Mouse (Mus musculus): ENCODE results near the gene Cyp11a1. TPM values are rescaled to one million over a fixed set of nuclear protein-coding genes. Genes with fewer than 3 reads are reported as not detected.

Cyp11a1 gene
- total and polyA plus RNA-seq, 2 experiments from 2014 or later = 0.22 to 1.3 TPM

DNA sequence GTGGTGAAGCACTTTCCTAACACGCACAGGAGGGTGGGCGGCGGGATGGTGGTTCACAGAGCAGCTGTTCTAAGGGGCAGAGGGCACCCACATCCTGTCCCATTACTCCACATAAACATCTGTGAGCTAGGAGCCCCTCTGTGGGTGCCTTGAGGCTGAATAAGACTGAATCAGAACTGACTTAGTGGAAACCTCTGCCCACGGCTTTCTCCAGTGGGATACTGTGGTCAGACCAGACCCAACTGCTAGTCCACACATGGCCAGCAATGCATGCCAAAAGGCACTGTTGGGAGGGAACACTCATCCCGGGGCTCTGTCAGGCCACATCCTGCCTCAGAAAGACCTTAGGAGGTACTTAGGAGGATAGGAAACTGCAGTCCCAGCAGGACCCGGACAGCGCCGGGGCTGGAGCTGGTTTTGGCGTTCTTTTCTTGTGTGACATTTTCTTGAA is 34.0 kb upstream of the Cyp11a1 start:
- Histone ChIP-seq H3K4me3 (ENCODE audit: low read depth, low read length) (no peak overlapping the region), H3K27me3 (ENCODE audit: insufficient read depth, low read length) (no peaks in the 10 kb centered on the region), H3K4me2 (ENCODE audit: low read depth, low read length, poor library complexity, severe bottlenecking) (no peak overlapping the region), H3K27ac (ENCODE audit: low read depth, low read length) (no peak overlapping the region), H3K9ac (replicated peaks; ENCODE audit: low read length, poor library complexity, severe bottlenecking) (no peak overlapping the region), H3K4me1 (ENCODE audit: insufficient read depth, low read length) (no peaks in the 10 kb centered on the region), H3K9me3 (ENCODE audit: low read length) (no peaks in the 10 kb centered on the region), H3K36me3 (ENCODE audit: insufficient read depth, low read length) (no peaks in the 10 kb centered on the region)
- ATAC-seq (ENCODE audit: low FRiP score) (no peak), DNase-seq (ENCODE audit: low spot score) (no peak)
- no peak for TF ChIP-seq CTCF (IDR thresholded peaks at IDR 0.05)
- 72% methylated on average over 9 of the region's 9 CpGs for WGBS

DNA sequence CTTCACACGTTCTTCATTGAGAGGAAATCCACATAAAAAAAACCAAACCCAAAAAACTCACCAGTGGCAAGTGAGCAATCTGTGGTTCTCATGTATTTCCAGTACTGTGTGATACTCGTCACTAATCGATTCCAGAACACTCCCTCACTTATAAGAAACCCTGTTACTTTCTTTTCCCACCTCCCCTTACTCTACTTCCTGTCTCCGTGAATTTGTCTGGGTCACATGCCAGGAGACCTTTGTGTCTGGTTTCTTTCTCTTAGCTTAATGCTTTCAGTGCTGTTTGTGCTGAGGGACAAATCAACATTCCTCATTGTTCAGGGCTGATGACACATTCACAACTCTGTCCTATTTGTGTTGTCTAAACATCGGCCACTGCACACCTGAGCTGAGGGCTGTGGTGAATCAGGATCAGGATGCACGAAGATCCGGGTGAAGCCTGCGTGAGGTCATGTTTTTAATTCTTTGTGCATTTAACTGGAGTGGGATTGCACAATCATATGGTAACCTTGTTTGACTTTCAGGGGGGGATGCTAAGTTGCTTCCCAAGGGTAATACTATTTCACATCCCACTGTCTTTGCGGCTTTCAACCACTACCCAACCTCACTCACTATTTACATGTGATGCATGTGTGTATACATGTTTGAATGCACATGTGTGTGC is 33.3 kb upstream of the Cyp11a1 start:
- Histone ChIP-seq H3K4me2 (ENCODE audit: low read depth, low read length, poor library complexity, severe bottlenecking) (no peak overlapping the region), H3K9me3 (ENCODE audit: low read length) (no peaks in the 10 kb centered on the region), H3K4me3 (ENCODE audit: low read depth, low read length) (no peak overlapping the region), H3K27ac (ENCODE audit: low read depth, low read length) (no peak overlapping the region), H3K27me3 (ENCODE audit: insufficient read depth, low read length) (no peaks in the 10 kb centered on the region), H3K4me1 (ENCODE audit: insufficient read depth, low read length) (no peaks in the 10 kb centered on the region), H3K9ac (replicated peaks; ENCODE audit: low read length, poor library complexity, severe bottlenecking) (no peak overlapping the region), H3K36me3 (ENCODE audit: insufficient read depth, low read length) (no peaks in the 10 kb centered on the region)
- no peak for TF ChIP-seq CTCF (IDR thresholded peaks at IDR 0.05)
- ATAC-seq (ENCODE audit: low FRiP score) = no peak
- WGBS = 77% methylated on average over 9 of the region's 9 CpGs
- DNase-seq (ENCODE audit: low spot score) = no peak

DNA sequence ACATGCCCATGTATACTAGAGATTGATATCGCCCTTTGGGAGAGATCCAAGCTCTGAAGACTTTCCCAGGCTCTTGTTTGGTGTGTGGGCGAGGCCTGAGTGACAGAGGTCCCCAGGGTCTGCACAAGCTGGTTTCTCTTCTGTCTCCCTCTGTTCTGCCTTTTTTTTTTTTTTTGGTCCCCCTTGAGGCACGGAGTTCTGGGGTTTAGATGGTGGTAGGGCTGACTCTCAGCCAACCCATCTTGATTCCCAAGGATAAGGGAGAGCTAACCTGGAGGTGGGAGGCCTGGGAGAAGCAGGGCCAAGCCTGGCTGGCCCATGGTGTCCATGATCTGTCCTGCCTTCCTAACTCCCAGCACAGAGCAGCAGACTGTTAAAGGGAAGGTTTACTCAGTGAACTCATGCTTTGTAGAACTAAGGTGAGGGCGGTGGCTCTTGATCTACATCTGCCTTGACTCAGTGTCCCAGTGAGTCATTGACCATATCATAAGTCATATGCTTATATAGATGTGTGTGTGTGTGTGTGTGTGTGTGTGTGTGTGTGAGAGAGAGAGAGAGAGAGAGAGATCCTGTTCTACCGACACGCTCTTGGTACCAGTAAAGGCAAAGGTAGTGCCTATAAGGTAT is 32.7 kb upstream of the Cyp11a1 start:
- ATAC-seq (ENCODE audit: low FRiP score) (no peak), DNase-seq (ENCODE audit: low spot score) (no peak)
- Histone ChIP-seq H3K27me3 (ENCODE audit: insufficient read depth, low read length) (no peaks in the 10 kb centered on the region), H3K4me3 (ENCODE audit: low read depth, low read length) (no peak overlapping the region), H3K9me3 (ENCODE audit: low read length) (no peaks in the 10 kb centered on the region), H3K27ac (ENCODE audit: low read depth, low read length) (no peak overlapping the region), H3K36me3 (ENCODE audit: insufficient read depth, low read length) (no peaks in the 10 kb centered on the region), H3K4me1 (ENCODE audit: insufficient read depth, low read length) (no peaks in the 10 kb centered on the region), H3K4me2 (ENCODE audit: low read depth, low read length, poor library complexity, severe bottlenecking) (no peak overlapping the region), H3K9ac (replicated peaks; ENCODE audit: low read length, poor library complexity, severe bottlenecking) (no peak overlapping the region)
- 88% methylated on average over 6 of the region's 6 CpGs for WGBS
- TF ChIP-seq CTCF (IDR thresholded peaks at IDR 0.05) = no peak

DNA sequence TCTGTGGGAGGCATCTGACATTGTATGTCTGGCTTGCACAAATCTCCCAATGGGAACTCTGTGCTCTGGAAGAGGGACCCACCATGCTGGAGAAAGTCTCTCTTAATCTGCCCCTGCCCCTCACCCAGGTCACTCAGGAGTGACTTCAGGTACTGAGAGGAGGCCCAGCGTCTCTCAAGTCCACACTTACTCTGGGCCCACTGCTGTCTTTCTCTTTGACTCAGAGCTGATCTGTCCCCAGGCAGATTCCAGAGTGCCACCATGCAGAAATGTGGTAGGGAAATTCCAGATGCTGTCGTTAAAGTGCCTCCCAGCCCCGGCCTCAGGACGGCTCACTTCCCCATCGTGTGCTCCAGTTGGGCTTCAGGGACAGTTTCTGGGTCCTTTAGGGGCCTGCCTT is 32.0 kb upstream of the Cyp11a1 start:
- no peak overlapping the region for H3K4me2 ChIP-seq (ENCODE audit: low read depth, low read length, poor library complexity, severe bottlenecking)
- ATAC-seq (ENCODE audit: low FRiP score) (no peak), DNase-seq (ENCODE audit: low spot score) (no peak)
- WGBS = 76% methylated on average over 5 of the region's 5 CpGs
- no peaks in the 10 kb centered on the region for H3K36me3 ChIP-seq (ENCODE audit: insufficient read depth, low read length)
- no peak overlapping the region for H3K9ac ChIP-seq (replicated peaks; ENCODE audit: low read length, poor library complexity, severe bottlenecking)
- H3K27me3 ChIP-seq (ENCODE audit: insufficient read depth, low read length) = no peaks in the 10 kb centered on the region
- no peaks in the 10 kb centered on the region for H3K4me1 ChIP-seq (ENCODE audit: insufficient read depth, low read length)
- H3K27ac ChIP-seq (ENCODE audit: low read depth, low read length) = no peak overlapping the region
- H3K4me3 ChIP-seq (ENCODE audit: low read depth, low read length) = no peak overlapping the region
- TF ChIP-seq CTCF (IDR thresholded peaks at IDR 0.05) = no peak
- H3K9me3 ChIP-seq (ENCODE audit: low read length) = no peaks in the 10 kb centered on the region

DNA sequence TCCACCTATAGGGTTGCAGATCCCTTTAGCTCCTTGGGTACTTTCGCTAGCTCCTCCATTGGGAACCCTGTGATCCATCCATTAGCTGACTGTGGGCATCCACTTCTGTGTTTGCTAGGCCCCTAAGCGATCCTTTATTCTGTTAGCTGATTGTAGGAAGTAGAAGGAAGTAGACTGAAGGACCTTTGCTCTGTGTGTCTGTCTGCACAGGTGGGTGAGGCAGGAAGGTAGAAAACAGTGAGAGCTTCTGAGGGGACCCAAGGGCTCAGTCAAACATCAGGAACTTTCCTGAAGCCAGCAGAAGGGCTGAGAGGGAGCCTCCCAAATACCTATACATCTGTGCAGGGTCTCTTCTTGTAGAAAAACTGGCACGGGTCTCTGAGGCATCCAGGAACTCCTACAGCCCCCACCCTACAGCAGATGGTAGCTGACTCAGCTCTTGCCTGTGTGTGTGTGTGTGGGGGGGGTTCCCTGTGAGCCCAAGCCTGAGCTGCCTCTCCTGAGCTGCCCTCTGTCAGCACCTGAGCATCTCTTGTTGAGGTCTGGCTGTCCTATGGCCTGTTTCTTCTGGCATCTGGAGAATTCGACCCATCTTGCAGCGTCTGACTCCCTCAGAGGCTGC is 30.9 kb upstream of the Cyp11a1 start:
- Histone ChIP-seq H3K27ac (ENCODE audit: low read depth, low read length) (no peak overlapping the region), H3K9me3 (ENCODE audit: low read length) (no peaks in the 10 kb centered on the region), H3K4me3 (ENCODE audit: low read depth, low read length) (no peak overlapping the region), H3K9ac (replicated peaks; ENCODE audit: low read length, poor library complexity, severe bottlenecking) (no peak overlapping the region), H3K36me3 (ENCODE audit: insufficient read depth, low read length) (no peaks in the 10 kb centered on the region), H3K4me1 (ENCODE audit: insufficient read depth, low read length) (no peaks in the 10 kb centered on the region), H3K27me3 (ENCODE audit: insufficient read depth, low read length) (no peaks in the 10 kb centered on the region), H3K4me2 (ENCODE audit: low read depth, low read length, poor library complexity, severe bottlenecking) (no peak overlapping the region)
- no peak for TF ChIP-seq CTCF (IDR thresholded peaks at IDR 0.05)
- whole genome bisulfite sequencing = 86% methylated on average over 5 of the region's 5 CpGs
- DNase-seq (ENCODE audit: low spot score) = no peak
- no peak for ATAC-seq (ENCODE audit: low FRiP score)

DNA sequence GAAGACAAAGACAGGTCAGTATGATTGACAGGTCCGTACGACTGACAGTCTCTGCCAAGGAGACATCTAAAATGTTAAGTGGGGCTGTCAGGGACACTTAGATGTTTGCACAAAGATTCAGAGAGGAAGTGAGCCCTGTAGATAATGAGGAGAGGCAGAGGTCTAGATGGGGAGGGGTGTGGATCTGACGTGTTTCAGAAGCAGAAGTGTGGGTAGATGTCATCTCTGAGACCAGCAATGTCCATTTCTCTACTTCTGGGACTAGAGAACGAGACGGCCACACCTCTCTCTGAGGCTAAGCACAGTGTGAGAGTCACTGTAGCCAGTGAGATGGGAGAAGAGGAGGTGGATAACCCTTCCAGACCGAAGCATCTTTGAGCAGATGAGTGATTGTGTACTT is 28.2 kb upstream of the Cyp11a1 start:
- Histone ChIP-seq H3K4me2 (ENCODE audit: low read depth, low read length, poor library complexity, severe bottlenecking) (no peak overlapping the region), H3K4me3 (ENCODE audit: low read depth, low read length) (no peak overlapping the region), H3K27ac (ENCODE audit: low read depth, low read length) (no peak overlapping the region), H3K4me1 (ENCODE audit: insufficient read depth, low read length) (no peaks in the 10 kb centered on the region), H3K36me3 (ENCODE audit: insufficient read depth, low read length) (no peaks in the 10 kb centered on the region), H3K9me3 (ENCODE audit: low read length) (no peaks in the 10 kb centered on the region), H3K9ac (replicated peaks; ENCODE audit: low read length, poor library complexity, severe bottlenecking) (no peak overlapping the region), H3K27me3 (ENCODE audit: insufficient read depth, low read length) (no peaks in the 10 kb centered on the region)
- 89% methylated on average over 6 of the region's 6 CpGs for WGBS
- TF ChIP-seq CTCF (IDR thresholded peaks at IDR 0.05) = no peak
- DNase-seq (ENCODE audit: low spot score) (no peak), ATAC-seq (ENCODE audit: low FRiP score) (no peak)

Measured in midbrain, postnatal 0 days (tissue).